Mouse (Mus musculus) T-helper 17 cell (primary cell): ENCODE results near the gene Fuca1.
"Not testable (repeated sequence)": the region's sequence is repeated elsewhere in the genome, so short reads cannot be mapped to it uniquely, and the experiment has no call there.

Experiments used
- in situ Hi-C, 2 experiments: fragments of 300-600 bp; cut with MboI, MseI; formaldehyde crosslinking; loops; 1 replicate in 1 of 2; 2 replicates in 1 of 2; pipeline ENCODE4 v1.15.1; 2025; ENCODE audit warnings: high pct_unique_total_duplicates in 2 of 2

Fuca1 gene

GRCm38 (mm10) chr4:135970585-135970984 is 50.0 kb downstream of the Fuca1 start:
- in situ Hi-C loops: loop anchor here in 1 of 2 experiments (25.0 kb wide), 1 partner anchor 192 kb away; the partner anchor contains the start of gene E2f2

DNA sequence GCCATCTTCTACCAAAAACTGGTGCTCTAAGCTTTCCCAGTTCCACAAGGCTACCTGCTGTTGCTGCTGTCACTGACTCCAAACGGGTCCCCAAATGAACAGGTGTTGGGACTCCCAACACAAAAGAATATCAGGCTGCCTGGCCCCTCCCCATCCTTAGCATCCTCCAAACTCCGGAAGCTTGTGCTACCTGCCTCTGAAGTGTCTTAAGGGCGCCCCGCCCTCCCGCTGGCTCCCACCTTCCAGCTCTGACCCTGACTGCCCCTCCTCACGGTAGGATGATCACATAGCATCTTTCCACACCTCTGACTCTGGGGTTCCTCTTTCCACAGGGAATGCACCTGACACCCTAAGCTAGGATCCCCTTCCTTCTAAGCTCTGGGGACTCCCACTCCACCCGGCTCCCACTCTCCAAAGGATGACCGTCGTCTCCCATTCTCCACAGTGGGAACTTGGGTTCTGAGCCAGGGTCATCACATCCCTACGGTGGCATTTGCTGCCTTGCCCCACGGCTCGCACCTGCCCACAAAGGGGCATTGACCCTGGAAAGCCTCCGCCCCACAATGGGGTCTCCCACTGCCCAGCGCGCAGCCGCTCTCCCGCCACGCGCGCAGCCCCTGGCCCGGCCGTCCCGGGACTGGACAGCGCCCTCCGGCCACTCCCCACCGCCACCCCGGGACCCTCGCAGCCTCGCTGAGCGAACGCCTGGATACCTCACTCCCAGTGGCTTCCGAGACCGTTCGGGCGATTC is 51.4 kb downstream of the Fuca1 start:
- in situ Hi-C loops: loop anchor here in 1 of 2 experiments (25.0 kb wide), 1 partner anchor 190 kb away; the partner anchor contains the start of gene E2f2

- in situ Hi-C loops: loop anchor here in 1 of 2 experiments (25.0 kb wide), 1 partner anchor 190 kb away; the partner anchor contains the start of gene E2f2
These were observed 52.0 kb downstream of the Fuca1 start, which contains the start of gene Lypla2 for GRCm38 (mm10) chr4:135972556-135972906. Gene Lypla2, minus strand, starts transcription at chr4:135972626.

DNA sequence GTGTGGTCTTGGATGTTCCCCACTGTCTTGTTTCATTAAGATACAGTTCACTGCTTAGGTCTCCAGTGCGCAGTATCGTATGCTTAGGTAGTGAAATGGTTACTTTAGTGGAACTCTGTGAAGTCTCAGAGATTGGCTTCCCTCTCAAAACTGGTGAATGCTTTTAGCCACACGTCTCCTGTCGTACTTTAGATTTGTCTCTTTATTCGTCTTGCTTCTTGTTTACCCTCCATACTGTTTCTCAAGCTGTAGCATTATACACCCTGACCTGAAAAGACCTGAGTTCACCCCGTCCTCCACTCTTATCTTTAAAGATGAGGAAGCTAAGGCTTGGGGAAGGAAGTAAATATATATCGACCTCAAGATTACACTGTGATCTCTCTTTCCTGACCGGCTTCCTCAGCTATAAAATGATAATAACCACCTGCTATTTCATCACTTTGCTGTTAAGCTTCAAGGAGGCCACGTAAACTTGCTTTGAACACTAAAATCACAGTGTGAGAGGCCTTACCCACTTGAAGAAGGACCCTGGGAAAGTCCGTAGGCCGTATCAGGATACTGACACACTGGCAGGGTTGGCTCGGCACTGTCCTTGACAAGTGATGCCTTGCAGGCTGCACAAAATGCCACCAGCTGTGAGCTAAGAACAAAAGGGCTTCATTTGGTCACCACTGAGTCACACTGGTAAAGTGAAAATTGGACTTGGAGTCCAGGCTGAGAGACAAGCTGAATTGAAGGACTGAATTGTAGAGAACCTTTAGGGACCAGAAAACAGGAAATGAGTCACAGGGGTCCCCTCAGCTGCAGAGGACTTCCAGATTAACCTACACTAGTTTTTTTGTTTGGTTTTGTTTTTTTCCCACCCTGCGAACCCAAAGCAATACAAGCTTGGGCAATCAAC is 52.6 kb downstream of the Fuca1 start:
- in situ Hi-C loops: loop anchor here in 1 of 2 experiments (25.0 kb wide), 1 partner anchor 189 kb away; the partner anchor contains the start of gene E2f2

DNA sequence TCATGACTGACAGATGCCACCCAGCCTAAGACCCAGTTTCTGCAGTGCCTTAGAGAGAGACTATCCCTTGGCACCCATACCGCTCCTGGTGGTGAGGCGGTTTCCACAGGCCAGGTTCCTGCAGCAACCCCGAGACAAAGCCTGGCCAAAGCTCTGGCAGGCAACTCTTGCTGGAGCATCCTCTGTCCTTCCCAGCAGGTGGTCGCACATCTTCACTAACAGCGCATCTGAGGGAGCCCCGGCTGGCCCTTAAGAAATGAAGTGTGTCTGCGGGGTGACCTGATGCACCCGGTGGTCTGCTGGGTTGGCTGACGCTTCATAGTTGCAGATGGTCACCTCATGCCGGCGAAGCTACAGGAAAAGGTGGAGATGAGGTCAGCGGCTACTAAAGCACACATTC is 55.6 kb downstream of the Fuca1 start:
- in situ Hi-C loops: no loop called here

GRCm38 (mm10) chr4:135980223-135980622 is 59.7 kb downstream of the Fuca1 start:
- in situ Hi-C loops: not testable (repeated sequence)

DNA sequence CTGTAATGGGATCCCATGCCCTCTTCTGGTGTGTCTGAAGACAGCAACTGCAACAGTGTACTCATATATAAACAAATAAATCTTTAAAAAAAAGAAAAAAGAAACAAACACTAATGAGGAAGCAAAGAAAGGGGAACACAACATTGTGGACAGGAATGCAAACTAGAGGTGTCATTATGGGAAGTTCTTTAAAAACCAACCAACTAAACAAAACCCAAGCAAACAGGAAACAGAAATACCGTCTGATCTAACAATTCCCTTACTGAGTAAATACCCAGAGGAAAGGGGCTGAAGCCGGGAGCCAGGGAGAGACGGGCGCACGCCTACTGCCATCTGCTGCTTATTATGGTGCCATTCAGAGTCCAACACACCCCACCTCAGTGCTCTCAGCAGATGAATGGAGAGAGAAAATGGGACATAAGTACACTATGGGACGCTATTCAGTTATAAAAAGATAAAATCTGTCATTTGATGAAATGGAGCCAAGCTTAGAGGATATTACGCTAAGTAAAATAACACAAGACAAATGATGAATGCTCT is 61.1 kb downstream of the Fuca1 start:
- in situ Hi-C loops: no loop called here

DNA sequence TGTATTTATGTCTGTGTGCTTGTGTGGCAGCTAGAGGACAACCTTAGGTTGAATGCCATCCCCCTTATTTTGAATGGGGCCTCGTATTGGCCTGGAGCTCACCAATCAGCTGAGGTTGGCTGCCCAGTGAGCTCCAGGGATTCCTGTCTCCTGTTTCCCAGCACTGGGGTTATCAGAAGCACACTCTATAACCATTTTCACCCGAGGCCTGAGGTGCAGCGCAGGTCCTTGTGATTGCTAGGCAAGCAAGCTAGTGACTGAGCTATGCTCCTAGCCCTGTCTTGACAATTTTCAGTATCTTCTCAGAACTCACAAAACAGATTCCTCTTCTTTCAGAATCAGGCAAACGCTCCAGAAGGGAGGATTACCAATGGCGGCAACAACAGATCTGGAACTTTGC is 64.0 kb downstream of the Fuca1 start:
- in situ Hi-C loops: no loop called here

- in situ Hi-C loops: loop anchor here in 1 of 2 experiments (5.0 kb wide), 1 partner anchor 42 kb away; no protein-coding TSS in a partner anchor
These were observed 64.7 kb downstream of the Fuca1 start for GRCm38 (mm10) chr4:135985193-135985592.

GRCm38 (mm10) chr4:135985769-135986168 is 65.2 kb downstream of the Fuca1 start:
- in situ Hi-C loops: loop anchor here in 1 of 2 experiments (5.0 kb wide), 1 partner anchor 42 kb away; no protein-coding TSS in a partner anchor

DNA sequence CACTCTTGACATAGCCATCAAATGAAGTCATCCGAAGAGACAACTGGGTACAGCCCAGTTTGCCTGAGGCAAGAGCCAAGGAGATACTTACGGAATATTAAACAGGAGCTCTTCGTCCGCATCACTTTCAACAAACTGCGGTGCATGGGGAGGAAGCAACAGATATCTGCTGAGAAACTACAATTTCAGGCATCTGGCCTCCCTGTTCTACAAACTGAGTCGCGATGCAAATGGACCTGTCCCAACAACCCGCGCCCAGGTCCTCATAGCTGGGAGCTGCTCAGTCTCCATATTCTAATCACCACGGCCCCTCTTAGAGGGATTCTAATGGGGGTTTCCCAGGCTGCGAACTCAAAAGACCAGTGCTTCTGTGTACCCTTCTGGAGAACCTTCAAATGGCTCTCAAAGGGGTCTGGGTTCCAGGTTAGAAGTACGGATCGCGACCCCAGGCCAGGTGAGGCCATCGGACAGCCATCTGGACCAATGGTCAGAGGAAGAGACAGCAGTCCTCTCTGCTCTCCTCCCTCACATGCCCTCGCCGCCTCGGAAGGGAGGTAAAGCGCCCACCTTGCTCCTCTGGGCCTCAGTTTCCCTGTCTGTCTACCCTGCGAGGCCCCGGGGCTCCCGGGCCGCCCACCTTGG is 65.9 kb downstream of the Fuca1 start:
- in situ Hi-C loops: loop anchor here in 1 of 2 experiments (5.0 kb wide), 1 partner anchor 41 kb away; no protein-coding TSS in a partner anchor

- in situ Hi-C loops: loop anchor here in 1 of 2 experiments (5.0 kb wide), 1 partner anchor 40 kb away; no protein-coding TSS in a partner anchor
These were observed 66.6 kb downstream of the Fuca1 start, which contains the start of gene Pithd1 for GRCm38 (mm10) chr4:135986943-135987710. Gene Pithd1, minus strand, starts transcription at chr4:135987264.

DNA sequence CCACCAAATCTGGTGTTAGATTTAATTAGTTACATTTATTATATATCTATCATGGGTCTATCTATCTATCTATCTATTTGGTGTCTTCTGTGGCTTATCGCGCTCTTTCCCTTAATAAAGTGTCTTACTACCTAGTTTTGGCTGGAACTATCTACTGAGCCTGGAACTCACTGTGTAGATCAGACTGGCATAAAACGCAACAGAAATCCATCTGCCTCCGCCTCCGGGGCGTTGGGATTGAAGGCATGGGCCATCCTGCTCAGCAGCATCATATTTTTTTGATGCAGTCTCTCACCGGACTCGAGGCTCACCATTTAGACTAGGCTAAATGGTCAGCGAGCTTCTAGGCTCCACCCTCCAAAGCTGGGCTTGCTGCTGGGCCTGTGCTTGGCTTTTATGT is 67.2 kb downstream of the Fuca1 start:
- in situ Hi-C loops: loop anchor here in 1 of 2 experiments (5.0 kb wide), 1 partner anchor 40 kb away; no protein-coding TSS in a partner anchor
